Mouse (Mus musculus) right cerebral cortex, adult 2 months (tissue): ENCODE measurements at regions not wholly inside any gene's neighbourhood (a gene's known extent, or its start where the extent isn't known, plus 50 kb on each side); places are given as distances from the start of the nearest gene placed in this dataset.

Source experiments
- DNase-seq, 2 experiments: peaks; one replicate each; pipeline ENCODE4 v3.0.0; 2021 to 2022; ENCODE audit warnings: low spot score in 2 of 2

DNA sequence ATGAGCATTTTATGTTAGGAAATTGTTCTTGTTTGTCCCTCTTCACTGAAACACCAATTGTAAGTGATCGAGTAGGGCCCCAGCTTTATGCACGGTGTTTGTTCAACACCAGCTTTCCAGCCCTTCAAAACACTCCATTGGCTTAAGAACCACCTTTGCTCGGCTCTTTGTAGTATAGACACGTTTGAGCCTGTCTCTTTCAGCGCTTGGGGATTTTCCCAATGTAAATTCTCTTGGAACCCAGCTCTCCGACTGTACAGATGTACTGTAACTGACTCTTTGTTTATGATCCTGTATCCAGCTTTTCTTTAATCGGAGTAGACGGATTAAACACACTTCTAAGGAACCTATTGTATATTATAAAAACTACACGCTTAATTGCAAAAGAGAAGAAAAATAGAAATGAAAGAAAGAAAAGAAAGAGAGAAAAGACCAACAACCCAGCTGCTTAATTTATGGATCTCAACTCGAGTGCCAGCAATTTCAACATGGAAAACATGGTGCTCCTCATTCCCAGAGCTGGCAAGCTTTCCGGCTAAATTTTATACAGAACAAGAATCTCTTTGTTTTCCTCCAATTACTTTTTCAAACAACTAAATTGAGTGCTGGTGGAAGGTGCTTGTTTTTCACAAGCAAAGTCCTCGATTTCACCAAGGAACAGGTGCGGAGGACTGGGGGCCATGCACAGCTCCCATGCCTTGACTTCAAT, 430.4 kb downstream of the Adgrl2 start:
- DNase-seq: no peak

- DNase-seq: no peak
Measured at GRCm38 (mm10) chr3:148558592-148559157, 431.7 kb downstream of the Adgrl2 start.

GRCm38 (mm10) chr3:148555324-148555723, 435.0 kb downstream of the Adgrl2 start:
- DNase-seq: no peak

- DNase-seq: no peak
Measured at GRCm38 (mm10) chr3:148550716-148551115, 439.6 kb downstream of the Adgrl2 start.

GRCm38 (mm10) chr3:148544929-148545328, 445.4 kb downstream of the Adgrl2 start:
- no peak for DNase-seq

- DNase-seq: no peak
Measured at GRCm38 (mm10) chr3:148542217-148542616, 448.1 kb downstream of the Adgrl2 start.

- no peak for DNase-seq
Measured at GRCm38 (mm10) chr3:148537669-148538271, 452.6 kb downstream of the Adgrl2 start.

GRCm38 (mm10) chr3:148529893-148530292, 460.5 kb downstream of the Adgrl2 start:
- DNase-seq: no peak

- DNase-seq: no peak
Measured at GRCm38 (mm10) chr3:148510381-148510780, 480.0 kb downstream of the Adgrl2 start.

GRCm38 (mm10) chr3:148504928-148505327, 485.4 kb downstream of the Adgrl2 start:
- no peak for DNase-seq

DNA sequence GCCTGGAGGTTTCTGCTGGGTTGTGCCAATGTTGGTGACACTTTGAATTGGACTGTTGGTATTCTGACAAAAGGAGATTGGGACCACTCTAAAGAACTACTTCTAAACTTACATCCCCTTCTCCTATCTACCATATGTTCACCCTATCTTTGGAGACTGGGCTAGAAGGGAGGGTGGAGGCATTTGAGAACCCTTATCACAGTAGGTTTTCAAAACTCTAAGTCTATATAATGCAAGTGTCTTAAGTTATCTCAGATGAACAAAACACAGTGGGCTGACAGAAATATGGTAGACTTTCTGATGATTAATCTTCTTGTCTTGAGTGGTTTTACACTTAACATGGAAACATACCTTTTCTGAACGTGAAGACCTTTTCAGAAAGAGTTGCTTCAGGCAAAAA, 486.9 kb downstream of the Adgrl2 start:
- no peak for DNase-seq

- DNase-seq: no peak
Measured at GRCm38 (mm10) chr3:148501801-148502200, 488.6 kb downstream of the Adgrl2 start.

GRCm38 (mm10) chr3:148496672-148497071, 493.7 kb downstream of the Adgrl2 start:
- no peak for DNase-seq

- DNase-seq: no peak
Measured at GRCm38 (mm10) chr3:148491287-148491686, 499.1 kb downstream of the Adgrl2 start.

DNA sequence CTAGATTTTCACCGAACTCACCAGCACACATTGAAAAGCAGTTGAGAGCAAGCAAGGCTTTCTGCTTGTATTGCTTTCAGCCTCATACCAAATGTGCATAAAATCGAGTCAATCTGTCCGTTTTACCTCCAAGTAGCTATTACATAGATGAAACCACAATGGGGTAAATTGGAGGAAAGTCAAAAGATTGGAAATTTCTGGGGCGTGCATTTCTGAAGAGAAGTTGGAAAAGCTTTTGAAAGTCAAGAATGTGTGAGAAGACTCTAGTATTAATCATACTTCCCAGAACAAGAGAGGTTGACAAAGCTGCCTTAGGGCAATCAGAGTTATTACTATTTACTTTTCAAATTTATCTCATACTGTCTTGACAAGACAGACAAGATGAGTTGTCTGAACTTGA, 501.2 kb downstream of the Adgrl2 start:
- no peak for DNase-seq

DNA sequence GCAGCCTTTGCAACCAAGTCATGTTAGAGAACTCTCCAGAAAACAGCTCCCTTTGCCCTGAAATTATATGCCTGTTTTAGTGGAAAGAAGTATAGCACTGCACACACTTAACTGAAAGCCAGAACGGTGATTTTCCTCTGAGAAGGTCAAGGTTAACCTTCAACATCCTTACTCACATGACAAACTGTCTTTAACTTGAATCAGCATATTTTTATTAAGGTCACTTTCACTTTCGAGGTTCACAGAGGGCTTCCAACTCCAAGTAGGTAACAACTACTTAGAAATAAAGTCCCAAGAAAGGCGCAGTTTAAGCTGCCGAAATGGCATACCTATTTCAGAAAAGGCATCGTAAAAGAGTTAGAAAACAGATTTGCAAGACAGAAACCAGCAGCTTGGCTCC, 502.4 kb downstream of the Adgrl2 start:
- no peak for DNase-seq

DNA sequence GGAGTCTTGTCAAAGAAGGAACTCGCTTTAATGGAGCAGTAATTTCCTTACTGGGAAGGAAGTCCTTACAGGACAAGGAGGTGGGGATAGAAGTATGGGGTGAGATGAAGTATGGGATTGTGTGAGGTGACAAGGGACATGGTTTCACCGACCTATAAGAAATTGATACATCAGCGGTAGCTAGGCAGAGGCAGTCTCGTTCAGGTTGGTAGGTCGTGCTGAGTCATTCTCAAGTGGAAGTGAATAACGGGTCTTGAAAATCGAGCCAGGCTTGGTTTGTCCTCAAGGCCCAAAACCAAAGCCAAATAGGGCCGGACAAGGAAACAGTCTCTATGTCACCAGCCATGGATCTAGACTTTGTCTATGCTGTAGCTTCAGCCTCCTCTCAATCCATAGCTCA, 514.5 kb downstream of the Adgrl2 start:
- DNase-seq: no peak

DNA sequence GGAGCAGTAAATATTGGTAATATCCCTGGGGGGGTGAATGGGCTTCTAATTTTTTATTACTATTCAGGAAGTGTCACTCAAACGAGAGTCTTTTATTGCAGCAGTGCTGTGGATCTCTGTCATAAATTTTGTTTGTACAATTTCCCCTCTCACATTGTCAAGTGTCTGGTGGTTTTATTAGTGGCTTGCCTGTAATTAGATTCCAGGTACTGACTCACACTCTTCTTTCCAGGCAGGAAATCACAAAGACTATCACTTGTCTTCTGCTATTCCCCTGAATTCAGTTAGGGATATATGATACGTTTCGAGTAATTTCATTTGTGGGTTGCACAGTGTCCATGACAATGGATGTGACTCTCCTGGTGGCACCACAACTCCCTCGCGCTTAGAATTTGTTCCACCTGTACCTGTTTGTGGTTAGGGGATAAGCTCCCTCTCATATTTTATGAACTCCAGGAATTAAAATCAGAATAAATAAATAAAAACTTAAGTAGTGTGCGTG, 517.4 kb downstream of the Adgrl2 start:
- no peak for DNase-seq

DNA sequence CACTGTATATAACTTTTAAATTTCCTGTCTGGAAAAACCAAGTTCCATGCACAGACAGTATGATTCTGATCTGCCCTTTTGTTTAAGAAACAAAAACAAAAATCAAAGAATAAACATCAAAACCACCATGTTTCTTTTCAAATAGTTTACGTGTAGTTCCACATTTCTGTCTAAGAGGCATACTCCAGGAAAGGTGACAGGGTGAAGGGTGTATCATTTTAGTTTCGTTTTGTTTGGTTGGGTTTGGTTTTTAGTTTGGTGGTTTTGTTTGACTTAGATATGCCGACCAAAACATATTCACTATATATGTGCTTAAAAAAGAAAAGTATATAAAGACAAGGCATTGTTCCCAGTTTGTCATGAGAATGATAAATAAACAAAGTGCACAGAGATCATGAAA, 524.9 kb downstream of the Adgrl2 start:
- DNase-seq: no peak

DNA sequence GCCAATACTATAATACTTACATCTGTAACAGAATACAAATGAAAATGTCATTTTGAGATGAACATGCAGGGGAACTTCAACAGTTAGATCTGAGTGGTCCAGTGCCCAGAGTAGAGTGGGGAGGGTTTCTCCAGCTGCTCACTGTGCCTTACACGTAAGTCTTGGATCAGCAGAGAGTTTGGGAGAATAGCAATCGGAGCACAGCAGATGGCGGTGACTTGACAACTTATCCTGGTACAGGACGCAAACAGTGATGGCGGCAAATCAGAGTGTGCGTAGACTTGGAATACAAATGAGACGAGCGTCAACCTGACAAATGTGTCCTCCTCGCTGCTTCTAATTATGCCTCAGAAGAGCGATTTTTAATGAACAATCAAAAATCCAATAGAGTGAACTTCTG, 527.6 kb downstream of the Adgrl2 start:
- peak; percentile 4 to 9 for DNase-seq

DNA sequence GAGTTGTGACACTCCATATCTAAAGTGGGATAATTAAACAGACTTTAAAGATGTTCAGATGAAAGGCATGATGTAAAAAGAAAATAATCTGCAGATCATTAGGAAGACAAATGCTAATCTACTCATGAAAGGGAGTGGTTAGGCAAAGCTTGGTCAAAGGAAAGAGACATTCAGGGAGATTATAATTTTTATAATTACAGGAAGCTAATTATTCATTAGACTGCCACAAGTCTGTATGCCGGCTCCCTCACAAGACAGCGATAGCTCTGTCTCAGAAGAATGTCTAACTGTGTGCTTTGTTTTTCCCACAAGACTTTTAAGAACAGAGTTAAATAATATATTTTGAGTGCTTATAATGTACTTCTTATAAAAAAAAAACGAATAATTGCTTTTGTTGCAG, 541.5 kb downstream of the Adgrl2 start:
- DNase-seq: no peak

DNA sequence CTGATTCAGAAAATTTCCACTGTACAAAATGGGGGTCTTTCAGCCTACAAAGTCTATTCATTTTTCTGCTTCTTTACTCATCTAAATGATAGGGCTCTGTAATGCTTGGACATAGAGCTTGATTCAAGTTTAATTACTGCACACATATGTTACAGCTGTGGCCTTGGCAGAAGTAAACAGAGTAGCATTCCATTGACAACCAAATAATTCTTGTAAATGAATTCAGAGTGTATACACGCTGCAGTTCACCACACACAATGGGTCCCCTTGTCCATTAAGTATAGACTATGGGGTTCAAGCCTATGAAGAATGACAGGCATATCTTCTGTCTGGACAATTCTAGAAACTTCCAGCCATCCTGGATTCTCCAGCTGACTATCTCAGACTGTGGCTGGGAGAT, 541.9 kb downstream of the Adgrl2 start:
- no peak for DNase-seq

GRCm38 (mm10) chr3:148446845-148447244, 543.5 kb downstream of the Adgrl2 start:
- no peak for DNase-seq
